Mouse (Mus musculus) ovary, postnatal 14 days (tissue): ENCODE results near the gene Faf2.

Source experiments
- DNase-seq: peaks from one replicate; pipeline ENCODE4 v3.0.0; 2022; ENCODE audit warnings: low spot score

The Faf2 gene

GRCm38 (mm10) chr13:54621155-54621932, at the start of gene Faf2:
Faf2 (plus strand) TSS chr13:54621784.
- peak; percentile 98 for DNase-seq

GRCm38 (mm10) chr13:54572621-54573020, 49.0 kb upstream of the Faf2 start:
- DNase-seq, result no peak

- peak; percentile 64 for DNase-seq
Measured at GRCm38 (mm10) chr13:54574854-54575481, 46.6 kb upstream of the Faf2 start, which contains the start of gene Arl10. Arl10 (plus strand) TSS chr13:54575015.

- no peak for DNase-seq
Measured at GRCm38 (mm10) chr13:54575489-54575888, 46.1 kb upstream of the Faf2 start.

- no peak for DNase-seq
Measured at GRCm38 (mm10) chr13:54577652-54578507, 43.7 kb upstream of the Faf2 start.

- DNase-seq, result no peak
Measured at GRCm38 (mm10) chr13:54581385-54581784, 40.2 kb upstream of the Faf2 start.

GRCm38 (mm10) chr13:54582126-54582525, 39.5 kb upstream of the Faf2 start:
- DNase-seq, result no peak

- DNase-seq, result no peak
Measured at GRCm38 (mm10) chr13:54582860-54583259, 38.7 kb upstream of the Faf2 start.

- no peak for DNase-seq
Measured at GRCm38 (mm10) chr13:54585831-54586230, 35.8 kb upstream of the Faf2 start.

- no peak for DNase-seq
Measured at GRCm38 (mm10) chr13:54589414-54589995, 32.1 kb upstream of the Faf2 start.

- DNase-seq, result peak; percentile 91
Measured at GRCm38 (mm10) chr13:54589996-54590951, 31.3 kb upstream of the Faf2 start, which contains the start of the genes Nop16 and Higd2a. Nop16 (minus strand) TSS chr13:54590090. Higd2a (plus strand) TSS chr13:54590207.

- no peak for DNase-seq
Measured at GRCm38 (mm10) chr13:54591776-54592356, 29.7 kb upstream of the Faf2 start.

GRCm38 (mm10) chr13:54593617-54594016, 28.0 kb upstream of the Faf2 start:
- no peak for DNase-seq

- no peak for DNase-seq
Measured at GRCm38 (mm10) chr13:54596107-54596690, 25.4 kb upstream of the Faf2 start.

- DNase-seq, result no peak
Measured at GRCm38 (mm10) chr13:54596870-54597269, 24.7 kb upstream of the Faf2 start.

GRCm38 (mm10) chr13:54598622-54599143, 22.9 kb upstream of the Faf2 start:
- DNase-seq, result no peak

- no peak for DNase-seq
Measured at GRCm38 (mm10) chr13:54602639-54603111, 18.9 kb upstream of the Faf2 start.

GRCm38 (mm10) chr13:54603501-54603900, 18.1 kb upstream of the Faf2 start:
- no peak for DNase-seq

GRCm38 (mm10) chr13:54604221-54604620, 17.4 kb upstream of the Faf2 start:
- DNase-seq, result no peak

- no peak for DNase-seq
Measured at GRCm38 (mm10) chr13:54605426-54605825, 16.2 kb upstream of the Faf2 start.
